Mouse (Mus musculus) hematopoietic stem cell, adult 5-6 weeks (primary cell): Measurements from ENCODE around the gene Kcna10. TPM values are rescaled to one million over a fixed set of nuclear protein-coding genes. Genes with fewer than 3 reads are reported as not detected.

Source experiments
- ATAC-seq, 2 experiments: fragments of 125-278 bp in 1 of 2; replicated peaks in 1 of 2; 2 replicates each; pipeline ENCODE4 v1.8.0; 2016 to 2017; ENCODE audit warnings: inconsistent platforms in 2 of 2, mild to moderate bottlenecking in 2 of 2, moderate number of reproducible peaks in 2 of 2, low read depth in 1 of 2, moderate TSS enrichment in 1 of 2; ENCODE audit not compliant: low FRiP score in 2 of 2, poor library complexity in 2 of 2, severe bottlenecking in 2 of 2, insufficient read depth in 1 of 2, low TSS enrichment in 1 of 2
- total RNA-seq: library from RNA; stranded (forward); fragments of 172-1452, 232-1000 nt; gene quantifications from 2 replicates; pipeline ENCODE4 v1.2.3, GENCODE M21; 2017

Gene Kcna10
- total RNA-seq, 1 experiment from 2014 or later = not detected

- no peak for ATAC-seq
These were observed 47.7 kb downstream of the Kcna10 start, which contains the start of gene A630076J17Rik for GRCm38 (mm10) chr3:107230527-107230926. TSS of gene A630076J17Rik (plus strand) at chr3:107230614.

- no peak for ATAC-seq
These were observed 48.3 kb downstream of the Kcna10 start for GRCm38 (mm10) chr3:107231202-107231601.

- peak; percentile 85 to 90 for ATAC-seq
These were observed 50.5 kb downstream of the Kcna10 start for GRCm38 (mm10) chr3:107233351-107233813.

GRCm38 (mm10) chr3:107233945-107234344, 51.1 kb downstream of the Kcna10 start:
- ATAC-seq = no peak

- no peak for ATAC-seq
These were observed 55.2 kb downstream of the Kcna10 start for GRCm38 (mm10) chr3:107238051-107238450.

- no peak for ATAC-seq
These were observed 55.7 kb downstream of the Kcna10 start for GRCm38 (mm10) chr3:107238471-107238980.

- ATAC-seq = no peak
These were observed 56.8 kb downstream of the Kcna10 start, which contains the start of gene Prok1 for GRCm38 (mm10) chr3:107239607-107240006. TSS of gene Prok1 (minus strand) at chr3:107239707.

GRCm38 (mm10) chr3:107241389-107242094, 58.7 kb downstream of the Kcna10 start:
- ATAC-seq = peak; percentile 57 to 68; a peak in 3 of 4 replicates

Other genes with a start within 250 kb of the Kcna10 start
- gene Kcna3, start 146.9 kb upstream of the Kcna10 start, total RNA-seq = 16.3 and 16.8 TPM in 2 replicates
- not detected in 2 replicates for gene Kcna2, start 81.9 kb upstream of the Kcna10 start, total RNA-seq
- gene Cym, start 38.7 kb downstream of the Kcna10 start, total RNA-seq = not detected in 2 replicates
- gene A630076J17Rik, start 47.6 kb downstream of the Kcna10 start, total RNA-seq = not detected in 2 replicates
- not detected in 2 replicates for gene Prok1, start 56.7 kb downstream of the Kcna10 start, total RNA-seq
- 43.8 and 51.2 TPM in 2 replicates for gene Lamtor5, start 95.8 kb downstream of the Kcna10 start, total RNA-seq
- not detected in 2 replicates for gene Slc16a4, start 108.2 kb downstream of the Kcna10 start, total RNA-seq
- 34.5 and 34.9 TPM in 2 replicates for gene Rbm15, start 150.6 kb downstream of the Kcna10 start, total RNA-seq